Mouse (Mus musculus): ENCODE data around the gene Tbx20. TPM values are rescaled to one million over a fixed set of nuclear protein-coding genes. Genes with fewer than 3 reads are reported as not detected.

Gene Tbx20
- total and polyA plus RNA-seq, 2 experiments from 2014 or later = 0.01 to 0.33 TPM

DNA sequence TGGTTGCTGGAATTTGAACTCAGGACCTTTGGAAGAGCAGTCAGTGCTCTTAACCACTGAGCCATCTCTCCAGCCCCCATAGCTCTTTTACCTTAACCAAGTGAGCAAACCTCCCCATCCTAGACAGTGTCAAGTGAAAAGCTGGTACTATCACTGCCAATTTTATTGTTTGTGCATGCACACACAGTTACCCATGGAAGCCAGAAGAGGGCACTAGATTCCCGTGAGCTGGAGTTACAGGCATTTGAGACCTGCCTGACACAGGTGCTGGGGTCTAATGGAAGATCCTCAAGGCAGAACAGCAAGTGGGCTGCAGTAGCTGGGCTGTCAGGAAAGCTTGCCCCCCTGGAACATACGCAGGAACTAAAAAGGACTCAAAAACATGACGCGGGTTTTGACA is 13.6 kb downstream of the Tbx20 start:
- DNase-seq (ENCODE audit: low spot score) (no peak), ATAC-seq (ENCODE audit: low FRiP score) (no peak)
- Histone ChIP-seq H3K36me3 (ENCODE audit: insufficient read depth, low read length) (no peaks in the 10 kb centered on the region), H3K4me2 (ENCODE audit: low read depth, low read length, poor library complexity, severe bottlenecking) (no peak overlapping the region), H3K9ac (replicated peaks; ENCODE audit: low read length, poor library complexity, severe bottlenecking) (no peak overlapping the region), H3K4me1 (ENCODE audit: insufficient read depth, low read length) (no peaks in the 10 kb centered on the region), H3K9me3 (ENCODE audit: low read length) (no peaks in the 10 kb centered on the region), H3K27ac (ENCODE audit: low read depth, low read length) (no peak overlapping the region), H3K27me3 (ENCODE audit: insufficient read depth, low read length) (peaks cover 13% of the 10 kb centered on the region), H3K4me3 (ENCODE audit: low read depth, low read length) (no peak overlapping the region)
- peak; percentile 63 for TF ChIP-seq CTCF (IDR thresholded peaks at IDR 0.05)
- 41% methylated on average over 4 of the region's 4 CpGs for WGBS

DNA sequence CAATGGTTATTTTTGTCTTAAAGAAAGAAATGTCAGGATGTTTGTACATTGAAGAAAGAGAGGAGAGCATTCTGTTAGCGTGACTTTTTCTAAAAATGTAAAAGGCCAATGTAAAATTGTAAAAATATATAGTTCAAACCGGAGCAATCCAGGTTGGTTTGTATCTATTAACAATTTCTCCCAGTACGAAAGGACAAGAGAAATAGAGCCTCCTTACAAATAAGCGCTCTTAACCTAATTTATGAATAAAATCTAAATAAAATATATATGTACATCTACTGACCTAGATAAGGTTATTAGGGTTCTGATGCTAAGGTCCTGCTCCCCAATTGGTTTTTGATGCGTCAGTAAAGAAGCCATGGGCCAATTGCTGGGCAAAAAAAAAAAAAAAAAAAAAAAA is 29.1 kb downstream of the Tbx20 start:
- no peak for ATAC-seq (ENCODE audit: low FRiP score)
- Histone ChIP-seq H3K4me3 (ENCODE audit: low read depth, low read length) (no peak overlapping the region), H3K4me1 (ENCODE audit: insufficient read depth, low read length) (no peaks in the 10 kb centered on the region), H3K27me3 (ENCODE audit: insufficient read depth, low read length) (no peaks in the 10 kb centered on the region), H3K4me2 (ENCODE audit: low read depth, low read length, poor library complexity, severe bottlenecking) (no peak overlapping the region), H3K27ac (ENCODE audit: low read depth, low read length) (no peak overlapping the region), H3K9ac (replicated peaks; ENCODE audit: low read length, poor library complexity, severe bottlenecking) (no peak overlapping the region), H3K9me3 (ENCODE audit: low read length) (no peaks in the 10 kb centered on the region), H3K36me3 (ENCODE audit: insufficient read depth, low read length) (no peaks in the 10 kb centered on the region)
- WGBS = 94% methylated on average over 5 of the region's 5 CpGs
- no peak for DNase-seq (ENCODE audit: low spot score)
- TF ChIP-seq CTCF (IDR thresholded peaks at IDR 0.05) = no peak

- Histone ChIP-seq H3K4me2 (ENCODE audit: low read depth, low read length, poor library complexity, severe bottlenecking) (no peak overlapping the region), H3K4me3 (ENCODE audit: low read depth, low read length) (no peak overlapping the region), H3K27ac (ENCODE audit: low read depth, low read length) (no peak overlapping the region), H3K27me3 (ENCODE audit: insufficient read depth, low read length) (no peaks in the 10 kb centered on the region), H3K4me1 (ENCODE audit: insufficient read depth, low read length) (0 out of 2 replicates have a peak, but pooled peaks cover under 1% of the 10 kb centered on the region), H3K9me3 (ENCODE audit: low read length) (no peaks in the 10 kb centered on the region), H3K9ac (replicated peaks; ENCODE audit: low read length, poor library complexity, severe bottlenecking) (no peak overlapping the region), H3K36me3 (ENCODE audit: insufficient read depth, low read length) (no peaks in the 10 kb centered on the region)
- DNase-seq (ENCODE audit: low spot score) (peak; percentile 40), ATAC-seq (ENCODE audit: low FRiP score) (no peak)
- peak; percentile 67 for TF ChIP-seq CTCF (IDR thresholded peaks at IDR 0.05)
These were observed 72.9 kb downstream of the Tbx20 start for GRCm38 (mm10) chr9:24701246-24701645.

- H3K9ac ChIP-seq (replicated peaks; ENCODE audit: low read length, poor library complexity, severe bottlenecking) = no peak overlapping the region
- no peak overlapping the region for H3K27ac ChIP-seq (ENCODE audit: low read depth, low read length)
- H3K4me1 ChIP-seq (ENCODE audit: insufficient read depth, low read length) = 0 out of 2 replicates have a peak, but pooled peaks cover 3% of the 10 kb centered on the region
- DNase-seq (ENCODE audit: low spot score) (no peak), ATAC-seq (ENCODE audit: low FRiP score) (peak; percentile 8; the same call in 1 of the 2 replicates)
- peak overlapping the region; percentile 50 for H3K4me3 ChIP-seq (ENCODE audit: low read depth, low read length)
- H3K9me3 ChIP-seq (ENCODE audit: low read length) = no peaks in the 10 kb centered on the region
- peak overlapping the region; percentile 97 for H3K4me2 ChIP-seq (ENCODE audit: low read depth, low read length, poor library complexity, severe bottlenecking)
- no peaks in the 10 kb centered on the region for H3K36me3 ChIP-seq (ENCODE audit: insufficient read depth, low read length)
- TF ChIP-seq CTCF (IDR thresholded peaks at IDR 0.05) = no peak
- H3K27me3 ChIP-seq (ENCODE audit: insufficient read depth, low read length) = no peaks in the 10 kb centered on the region
- 17% methylated on average over 9 of the region's 9 CpGs for WGBS
These were observed 77.7 kb downstream of the Tbx20 start for GRCm38 (mm10) chr9:24696405-24696778.

DNA sequence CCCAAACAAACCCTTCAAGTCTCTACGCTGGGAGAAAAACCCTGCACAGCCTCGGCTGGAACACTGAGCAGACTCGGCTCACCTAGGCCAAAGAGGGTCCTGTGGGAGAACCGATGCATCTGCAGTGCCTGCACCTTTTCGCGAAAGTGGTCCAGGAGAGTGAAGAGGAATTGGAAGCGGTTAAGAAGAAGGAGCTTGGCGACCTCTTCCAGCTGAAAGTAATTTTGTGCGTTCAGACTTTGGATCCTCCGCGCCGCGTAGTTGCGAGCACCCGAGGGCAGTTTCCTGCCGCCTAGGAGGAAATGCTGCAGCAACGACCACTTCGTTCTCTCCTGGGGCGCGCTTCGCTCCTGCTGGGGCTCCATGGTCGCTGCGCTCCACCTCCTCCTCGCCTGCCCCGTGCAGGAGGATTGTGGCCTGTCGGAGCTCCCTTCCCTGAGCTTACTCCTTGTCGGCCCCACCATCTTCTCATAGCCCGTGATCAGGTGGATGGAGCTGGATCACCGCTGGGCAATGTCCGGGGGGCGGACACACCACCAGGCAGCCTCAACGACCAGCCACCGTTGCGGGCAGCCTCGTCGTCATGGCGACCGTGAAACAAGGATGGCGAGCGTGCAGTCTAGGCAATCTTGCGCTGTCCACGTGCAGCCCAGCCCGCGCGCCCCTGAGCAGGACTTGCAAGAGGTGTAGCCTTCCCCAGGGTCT is 78.3 kb downstream of the Tbx20 start, which contains the start of gene Dpy19l2:
TSS of gene Dpy19l2 (minus strand) at position 594 of the 705 bp plus-strand sequence.
- peak within 1 kb of the TSS; percentile 51 for H3K9ac ChIP-seq (replicated peaks; ENCODE audit: low read length, poor library complexity, severe bottlenecking)
- H3K4me1 ChIP-seq (ENCODE audit: insufficient read depth, low read length) = 0 out of 2 replicates have a peak, but pooled peaks cover 3% of the 10 kb centered on the region
- 0 out of 2 replicates have a peak within 1 kb of the TSS, but pooled peaks have one; percentile 12 for H3K27ac ChIP-seq (ENCODE audit: low read depth, low read length)
- H3K4me2 ChIP-seq (ENCODE audit: low read depth, low read length, poor library complexity, severe bottlenecking) = peak within 1 kb of the TSS; percentile 97
- no peaks in the 10 kb centered on the region for H3K36me3 ChIP-seq (ENCODE audit: insufficient read depth, low read length)
- no peak for TF ChIP-seq CTCF (IDR thresholded peaks at IDR 0.05)
- WGBS = under 1% methylated on average over 45 of the region's 45 CpGs
- no peaks in the 10 kb centered on the region for H3K9me3 ChIP-seq (ENCODE audit: low read length)
- peak; percentile 92 for ATAC-seq (ENCODE audit: low FRiP score)
- H3K4me3 ChIP-seq (ENCODE audit: low read depth, low read length) = peak within 1 kb of the TSS; percentile 50
- peak; percentile 37 for DNase-seq (ENCODE audit: low spot score)
- H3K27me3 ChIP-seq (ENCODE audit: insufficient read depth, low read length) = no peaks in the 10 kb centered on the region

Other genes with a start within 250 kb of the Tbx20 start
- not detected in 2 replicates for gene Cypt4, start 149.1 kb downstream of the Tbx20 start, total RNA-seq (2014; rRNA removed)
- gene Cypt4, start 149.1 kb downstream of the Tbx20 start, polyA plus RNA-seq (2015; fragmentation: Nextera tagmentation; extraction: Ambion mirVana) = not detected in 2 replicates
- gene Dpy19l2, start 78.0 kb downstream of the Tbx20 start, total RNA-seq (2014; rRNA removed) = 0.90 and 1.7 TPM in 2 replicates
- gene Dpy19l2, start 78.0 kb downstream of the Tbx20 start, polyA plus RNA-seq (2015; fragmentation: Nextera tagmentation; extraction: Ambion mirVana) = 0.75 and 0.98 TPM in 2 replicates

Measured in midbrain, postnatal 0 days (tissue).